In the genomic region with DNA sequence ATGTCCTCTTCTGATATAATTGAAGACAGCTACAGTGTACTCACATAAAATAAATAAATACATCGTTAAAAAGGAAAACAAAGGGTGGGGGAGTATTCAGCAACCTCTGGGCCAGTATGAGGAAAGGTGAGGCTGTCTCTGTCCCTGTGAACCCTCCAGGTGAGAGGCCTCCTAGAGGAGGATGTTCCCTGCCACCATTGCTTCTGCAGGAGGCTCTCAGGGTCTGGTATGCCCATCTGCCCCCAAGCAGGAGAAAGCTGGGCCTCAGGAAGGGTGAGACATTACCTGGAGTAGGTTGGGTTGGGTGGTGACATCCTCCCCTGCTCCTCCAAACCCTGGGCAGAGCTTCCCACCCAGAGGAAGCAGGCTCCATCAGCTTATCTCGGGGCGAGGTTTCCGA, we compare ENCODE assay signal across 23 mouse cellular contexts.
"Had no signal": no experiment of that assay in that cellular context is flagged by ENCODE, and none has a peak within 500 bp of the region (broad histone marks: within the 10 kb centered on the region; RNA-seq: fewer than 3 reads in every experiment).

No protein-coding gene starts in this region.

- H3K9ac ChIP-seq: limb, embryonic 15.5 days; liver, embryonic 14.5 days; lung, embryonic 15.5 days; midbrain, embryonic 13.5 days; neural tube, embryonic 13.5 days; stomach, embryonic 15.5 days had no signal

- H3K4me3 ChIP-seq: layer of hippocampus, adult 2 months; limb, embryonic 15.5 days; lung, embryonic 15.5 days; megakaryocyte, embryonic 14.5 days; midbrain, embryonic 10.5 days; midbrain, embryonic 13.5 days; myocyte; neural tube, embryonic 13.5 days; stomach, embryonic 15.5 days had no signal

- DNase-seq: kidney, postnatal 25 days; layer of hippocampus, adult 9-11 months; lung, postnatal 10 days; lung, postnatal 36 days; retina, postnatal 1 day; right cerebral cortex, postnatal 25 days; spleen, adult 18-20 months; thymus, adult 2 months; thymus, postnatal 14 days; thymus, postnatal 4 days had no signal

- H3K27ac ChIP-seq: kidney, postnatal 0 days; layer of hippocampus, adult 2 months; limb, embryonic 15.5 days; liver, embryonic 14.5 days; lung, embryonic 15.5 days; midbrain, embryonic 10.5 days; midbrain, embryonic 13.5 days; neural tube, embryonic 13.5 days; stomach, embryonic 15.5 days had no signal

- H3K4me2 ChIP-seq: limb, embryonic 15.5 days; liver, embryonic 11.5 days; lung, embryonic 15.5 days; midbrain, embryonic 13.5 days; neural tube, embryonic 13.5 days; stomach, embryonic 15.5 days had no signal

- H3K36me3 ChIP-seq: midbrain, embryonic 10.5 days; midbrain, embryonic 13.5 days; neural tube, embryonic 13.5 days; stomach, embryonic 15.5 days had no signal

- H3K4me1 ChIP-seq: limb, embryonic 15.5 days; stomach, embryonic 15.5 days had no signal

- ATAC-seq: midbrain, embryonic 13.5 days; midbrain, embryonic 16.5 days had no signal

- H3K27me3 ChIP-seq: limb, embryonic 15.5 days; lung, embryonic 15.5 days; midbrain, embryonic 13.5 days; neural tube, embryonic 13.5 days; stomach, embryonic 15.5 days had no signal

- H3K9me3 ChIP-seq: limb, embryonic 15.5 days; lung, embryonic 15.5 days; midbrain, embryonic 10.5 days; midbrain, embryonic 13.5 days; neural tube, embryonic 13.5 days; stomach, embryonic 15.5 days had no signal
